Mouse (Mus musculus): ENCODE measurements around the gene Cd3d.

Cd3d gene

GRCm38 (mm10) chr9:44993268-44993667, 11.7 kb downstream of the Cd3d start:
- DNase-seq (ENCODE audit: low spot score) = no peak

- DNase-seq (ENCODE audit: low spot score) = no peak
Observed at GRCm38 (mm10) chr9:44994962-44995361, 13.4 kb downstream of the Cd3d start.

- peak; percentile 19 for DNase-seq (ENCODE audit: low spot score)
Observed at GRCm38 (mm10) chr9:44996590-44996989, 15.0 kb downstream of the Cd3d start.

- no peak for DNase-seq (ENCODE audit: low spot score)
Observed at GRCm38 (mm10) chr9:44998138-44998537, 16.6 kb downstream of the Cd3d start.

GRCm38 (mm10) chr9:44999171-44999570, 17.6 kb downstream of the Cd3d start:
- no peak for DNase-seq (ENCODE audit: low spot score)

GRCm38 (mm10) chr9:44999776-45000175, 18.2 kb downstream of the Cd3d start:
- DNase-seq (ENCODE audit: low spot score) = no peak

GRCm38 (mm10) chr9:45000249-45000648, 18.7 kb downstream of the Cd3d start:
- DNase-seq (ENCODE audit: low spot score) = no peak

GRCm38 (mm10) chr9:45007404-45007803, 25.8 kb downstream of the Cd3d start:
- DNase-seq (ENCODE audit: low spot score) = no peak

- no peak for DNase-seq (ENCODE audit: low spot score)
Observed at GRCm38 (mm10) chr9:45008342-45008741, 26.8 kb downstream of the Cd3d start.

GRCm38 (mm10) chr9:45009180-45010078, 27.8 kb downstream of the Cd3d start, which contains the start of gene Cd3e:
Cd3e (minus strand) TSS chr9:45009627.
- DNase-seq (ENCODE audit: low spot score) = no peak

GRCm38 (mm10) chr9:45010461-45010860, 28.9 kb downstream of the Cd3d start:
- DNase-seq (ENCODE audit: low spot score) = no peak

GRCm38 (mm10) chr9:45011291-45011690, 29.7 kb downstream of the Cd3d start:
- no peak for DNase-seq (ENCODE audit: low spot score)

GRCm38 (mm10) chr9:45014879-45015278, 33.3 kb downstream of the Cd3d start:
- no peak for DNase-seq (ENCODE audit: low spot score)

- DNase-seq (ENCODE audit: low spot score) = no peak
Observed at GRCm38 (mm10) chr9:45015841-45016240, 34.3 kb downstream of the Cd3d start.

GRCm38 (mm10) chr9:45018031-45018430, 36.4 kb downstream of the Cd3d start:
- DNase-seq (ENCODE audit: low spot score) = no peak

GRCm38 (mm10) chr9:45022800-45023199, 41.2 kb downstream of the Cd3d start:
- peak; percentile 44 for DNase-seq (ENCODE audit: low spot score)

- DNase-seq (ENCODE audit: low spot score) = no peak
Observed at GRCm38 (mm10) chr9:45023638-45024037, 42.1 kb downstream of the Cd3d start.

GRCm38 (mm10) chr9:45024187-45024586, 42.6 kb downstream of the Cd3d start:
- no peak for DNase-seq (ENCODE audit: low spot score)

- no peak for DNase-seq (ENCODE audit: low spot score)
Observed at GRCm38 (mm10) chr9:45027376-45027775, 45.8 kb downstream of the Cd3d start.

- DNase-seq (ENCODE audit: low spot score) = no peak
Observed at GRCm38 (mm10) chr9:45030341-45030740, 48.8 kb downstream of the Cd3d start.

GRCm38 (mm10) chr9:45032261-45032660, 50.7 kb downstream of the Cd3d start:
- DNase-seq (ENCODE audit: low spot score) = no peak

- no peak for DNase-seq (ENCODE audit: low spot score)
Observed at GRCm38 (mm10) chr9:45034526-45034925, 52.9 kb downstream of the Cd3d start.

Measured in testis, postnatal 14 days (tissue).